Mouse (Mus musculus) c-Kit-positive CD71-positive TER-119-negative erythroid progenitor cells, embryonic 14.5 days (primary cell): ENCODE data around the gene Zfy2.

Experiments used
- DNase-seq: peaks from one replicate; pipeline ENCODE4 v3.0.0-alpha.2; 2013; ENCODE audit warnings: low read depth

Gene Zfy2

DNA sequence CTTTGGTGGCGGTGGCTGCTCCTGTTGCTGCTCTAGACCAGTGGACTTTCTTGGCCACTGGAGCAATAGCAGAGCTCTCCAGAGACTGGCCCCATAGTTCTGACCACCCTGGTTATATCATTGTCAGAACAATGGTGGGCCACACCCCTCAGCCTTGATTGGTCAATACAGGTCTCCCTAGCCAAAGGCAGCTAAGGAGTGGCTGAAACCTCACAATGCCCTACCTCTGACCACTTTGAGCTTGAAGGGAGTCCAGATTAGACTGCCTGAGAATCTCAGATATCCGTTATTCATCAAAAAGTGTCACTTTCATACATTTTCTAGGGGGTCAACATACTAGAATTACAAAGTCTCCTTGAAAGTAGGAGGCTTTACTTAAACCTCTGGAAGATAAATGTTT lies at the start of gene Zfy2:
TSS of gene Zfy2 (minus strand) at position 101 of the 400 bp plus-strand sequence.
- DNase-seq = no peak
